Mouse (Mus musculus): ENCODE data around the gene Rnaset2b.
"Not testable (repeated sequence)": the region's sequence is repeated elsewhere in the genome, so short reads cannot be mapped to it uniquely, and the experiment has no call there.

DNA sequence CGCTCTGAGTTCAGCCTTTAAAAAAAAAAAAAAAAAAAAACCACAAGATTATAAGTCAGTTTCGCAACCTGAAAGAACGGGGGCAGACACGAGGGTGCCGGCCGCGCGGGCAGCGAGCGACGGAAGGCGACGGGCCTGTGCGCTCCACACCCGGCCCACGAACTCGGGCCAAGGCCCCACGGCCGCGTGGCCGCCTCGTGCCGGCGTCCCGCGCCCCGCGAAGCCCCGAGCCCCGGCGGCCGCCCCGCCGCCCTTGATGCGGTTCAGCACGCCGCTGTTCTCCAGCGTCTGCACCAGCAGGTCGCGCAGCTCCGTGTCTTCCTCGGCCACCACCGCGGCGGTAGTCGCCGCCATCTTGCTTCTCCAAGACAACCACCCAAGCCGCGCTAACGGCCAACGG lies 9.7 kb upstream of the Rnaset2b start, which contains the start of gene Tagap1:
- not testable (repeated sequence) for TF ChIP-seq HCFC1 (IDR thresholded peaks at IDR 0.05; ENCODE audit: borderline replicate concordance, insufficient read depth, low read length); MAFK (IDR thresholded peaks at IDR 0.05; ENCODE audit: insufficient read depth, low read depth, low read length)

Data from ES-E14 (cell line).